Mouse (Mus musculus) stomach, embryonic 15.5 days (tissue): ENCODE measurements at regions not wholly inside any gene's neighbourhood (a gene's known extent, or its start where the extent isn't known, plus 50 kb on each side); places are given as distances from the start of the nearest gene placed in this dataset.
A peak's percentile ranks its signal among the peaks of the same experiment; 100 is the strongest.

Source experiments
- ATAC-seq: fragments of 200-750 bp; cut with Nextera tagmentation; 2 replicates; pipeline ENCODE4 v1.8.0; 2017; ENCODE audit warnings: low read depth, moderate number of reproducible peaks, moderate TSS enrichment; ENCODE audit not compliant: insufficient read depth, low FRiP score
- H3K27ac ChIP-seq: fragments of 300-500 bp; sonication (generic); 2 replicates; pipeline ENCODE4 v1.5.1; 2015; ENCODE audit warnings: mild to moderate bottlenecking, inconsistent platforms
- H3K27me3 ChIP-seq: fragments of 300-500 bp; sonication (generic); replicated peaks from 2 replicates; pipeline ENCODE4 v1.6.1; 2015; ENCODE audit warnings: inconsistent platforms
- H3K36me3 ChIP-seq: fragments of 300-500 bp; sonication (generic); 2 replicates; pipeline ENCODE4 v1.6.1; 2015; ENCODE audit warnings: inconsistent platforms
- H3K4me1 ChIP-seq: fragments of 300-500 bp; sonication (generic); 2 replicates; pipeline ENCODE4 v1.6.1; 2015; ENCODE audit warnings: inconsistent platforms
- H3K4me2 ChIP-seq: fragments of 300-500 bp; sonication (generic); 2 replicates; pipeline ENCODE4 v1.6.1; 2015; ENCODE audit warnings: mild to moderate bottlenecking, inconsistent platforms
- H3K4me3 ChIP-seq: fragments of 300-500 bp; sonication (generic); replicated peaks from 2 replicates; pipeline ENCODE4 v1.5.1; 2015; ENCODE audit warnings: inconsistent platforms
- H3K9ac ChIP-seq: fragments of 300-500 bp; sonication (generic); 2 replicates; pipeline ENCODE4 v1.6.1; 2015; ENCODE audit warnings: inconsistent platforms
- H3K9me3 ChIP-seq: fragments of 300-500 bp; sonication (generic); 2 replicates; pipeline ENCODE4 v1.6.1; 2016; ENCODE audit warnings: inconsistent platforms
- WGBS: fragments of 180-500 bp; shearing (Covaris S2); methylation state at CpG from one replicate; pipeline ENCODE4 v1.1.7; 2015; 5-methylcytosine and 5-hydroxymethylcytosine counted together

- H3K9ac ChIP-seq = no peak overlapping the region
- WGBS = 68% methylated on average over 4 of the region's 4 CpGs
- ATAC-seq = no peak
These were observed 329.8 kb upstream of the Pou3f3 start for GRCm38 (mm10) chr1:42365648-42366324.

GRCm38 (mm10) chr1:42387919-42388684 lies 307.5 kb upstream of the Pou3f3 start:
- ATAC-seq = peak; percentile 80
- Histone ChIP-seq H3K4me2 (no peak overlapping the region; the same call in 1 of the 2 replicates), H3K36me3 (no peaks in the 10 kb centered on the region), H3K9me3 (no peaks in the 10 kb centered on the region), H3K27ac (no peak overlapping the region), H3K9ac (no peak overlapping the region), H3K27me3 (no peaks in the 10 kb centered on the region), H3K4me1 (no peaks in the 10 kb centered on the region), H3K4me3 (no peak overlapping the region)
- WGBS = 44% methylated on average over 18 of the region's 18 CpGs

More at GRCm38 (mm10) chr1:42365648-42366324, 329.8 kb upstream of the Pou3f3 start:
- Histone ChIP-seq H3K4me1 (no peaks in the 10 kb centered on the region), H3K4me2 (no peak overlapping the region), H3K36me3 (no peaks in the 10 kb centered on the region), H3K4me3 (no peak overlapping the region), H3K27ac (no peak overlapping the region), H3K9me3 (no peaks in the 10 kb centered on the region), H3K27me3 (no peaks in the 10 kb centered on the region)

- Histone ChIP-seq H3K27ac (no peak overlapping the region), H3K4me2 (no peak overlapping the region), H3K36me3 (no peaks in the 10 kb centered on the region), H3K9me3 (no peaks in the 10 kb centered on the region), H3K4me3 (no peak overlapping the region), H3K9ac (no peak overlapping the region), H3K27me3 (no peaks in the 10 kb centered on the region), H3K4me1 (no peaks in the 10 kb centered on the region)
- 87% methylated on average over 6 of the region's 6 CpGs for WGBS
- ATAC-seq = no peak
These were observed 306.8 kb upstream of the Pou3f3 start for GRCm38 (mm10) chr1:42388740-42389139.

- no peak for ATAC-seq
- Histone ChIP-seq H3K27ac (no peak overlapping the region), H3K9ac (no peak overlapping the region), H3K4me3 (no peak overlapping the region), H3K4me2 (no peak overlapping the region), H3K36me3 (no peaks in the 10 kb centered on the region), H3K27me3 (no peaks in the 10 kb centered on the region), H3K4me1 (no peaks in the 10 kb centered on the region), H3K9me3 (no peaks in the 10 kb centered on the region)
- 79% methylated on average over 13 of the region's 13 CpGs for WGBS
These were observed 299.8 kb upstream of the Pou3f3 start for GRCm38 (mm10) chr1:42395651-42396260.

- Histone ChIP-seq H3K36me3 (no peaks in the 10 kb centered on the region), H3K4me2 (no peak overlapping the region), H3K9me3 (no peaks in the 10 kb centered on the region), H3K27me3 (no peaks in the 10 kb centered on the region), H3K4me3 (no peak overlapping the region), H3K27ac (no peak overlapping the region), H3K4me1 (no peaks in the 10 kb centered on the region), H3K9ac (no peak overlapping the region)
- no peak for ATAC-seq
- WGBS = 31% methylated on average over 8 of the region's 8 CpGs
These were observed 297.0 kb upstream of the Pou3f3 start for GRCm38 (mm10) chr1:42398461-42399154.

- no peak overlapping the region for H3K4me3 ChIP-seq
- ATAC-seq = no peak
- no peaks in the 10 kb centered on the region for H3K9me3 ChIP-seq
- H3K4me2 ChIP-seq = no peak overlapping the region
- no peaks in the 10 kb centered on the region for H3K36me3 ChIP-seq
- no peaks in the 10 kb centered on the region for H3K27me3 ChIP-seq
- H3K27ac ChIP-seq = no peak overlapping the region
- H3K4me1 ChIP-seq = no peaks in the 10 kb centered on the region
- 68% methylated on average over 21 of the region's 21 CpGs for WGBS
- no peak overlapping the region for H3K9ac ChIP-seq
These were observed 279.6 kb upstream of the Pou3f3 start for GRCm38 (mm10) chr1:42415817-42416538.

- no peak overlapping the region for H3K27ac ChIP-seq
- no peaks in the 10 kb centered on the region for H3K27me3 ChIP-seq
- H3K4me2 ChIP-seq = no peak overlapping the region
- no peak overlapping the region for H3K9ac ChIP-seq
- H3K4me1 ChIP-seq = no peaks in the 10 kb centered on the region
- no peaks in the 10 kb centered on the region for H3K9me3 ChIP-seq
- H3K36me3 ChIP-seq = no peaks in the 10 kb centered on the region
- H3K4me3 ChIP-seq = no peak overlapping the region
- WGBS = 58% methylated on average over 8 of the region's 8 CpGs
- no peak for ATAC-seq
These were observed 278.9 kb upstream of the Pou3f3 start for GRCm38 (mm10) chr1:42416539-42417218.

- H3K27ac ChIP-seq = no peak overlapping the region
- ATAC-seq = no peak
- no peaks in the 10 kb centered on the region for H3K27me3 ChIP-seq
- H3K9me3 ChIP-seq = no peaks in the 10 kb centered on the region
- no peak overlapping the region for H3K4me2 ChIP-seq
- no peak overlapping the region for H3K4me3 ChIP-seq
- H3K36me3 ChIP-seq = no peaks in the 10 kb centered on the region
- H3K9ac ChIP-seq = no peak overlapping the region
- 22% methylated on average over 4 of the region's 4 CpGs for WGBS
- no peaks in the 10 kb centered on the region for H3K4me1 ChIP-seq
These were observed 277.8 kb upstream of the Pou3f3 start for GRCm38 (mm10) chr1:42417815-42418214.

- no peaks in the 10 kb centered on the region for H3K27me3 ChIP-seq
- no peak for ATAC-seq
- no peaks in the 10 kb centered on the region for H3K36me3 ChIP-seq
- no peak overlapping the region for H3K4me3 ChIP-seq
- H3K4me1 ChIP-seq = no peaks in the 10 kb centered on the region
- 33% methylated on average over 1 of the region's 1 CpGs for whole genome bisulfite sequencing
- H3K9ac ChIP-seq = no peak overlapping the region
- no peak overlapping the region for H3K4me2 ChIP-seq
- H3K9me3 ChIP-seq = no peaks in the 10 kb centered on the region
- H3K27ac ChIP-seq = no peak overlapping the region
These were observed 277.3 kb upstream of the Pou3f3 start for GRCm38 (mm10) chr1:42418233-42418632.

- Histone ChIP-seq H3K27me3 (no peaks in the 10 kb centered on the region), H3K4me3 (no peak overlapping the region), H3K4me2 (no peak overlapping the region), H3K4me1 (no peaks in the 10 kb centered on the region), H3K9ac (no peak overlapping the region), H3K9me3 (no peaks in the 10 kb centered on the region), H3K27ac (no peak overlapping the region), H3K36me3 (no peaks in the 10 kb centered on the region)
- ATAC-seq = no peak
- 61% methylated on average over 8 of the region's 8 CpGs for WGBS
These were observed 259.1 kb upstream of the Pou3f3 start for GRCm38 (mm10) chr1:42436366-42436998.

- no peak overlapping the region for H3K4me2 ChIP-seq
- H3K27me3 ChIP-seq = no peaks in the 10 kb centered on the region
- no peak overlapping the region for H3K27ac ChIP-seq
- no peaks in the 10 kb centered on the region for H3K9me3 ChIP-seq
- 83% methylated on average over 3 of the region's 3 CpGs for WGBS
- no peak overlapping the region for H3K9ac ChIP-seq
- no peaks in the 10 kb centered on the region for H3K36me3 ChIP-seq
- no peaks in the 10 kb centered on the region for H3K4me1 ChIP-seq
- H3K4me3 ChIP-seq = no peak overlapping the region
- no peak for ATAC-seq
These were observed 227.2 kb upstream of the Pou3f3 start for GRCm38 (mm10) chr1:42468365-42468764.
